Mouse (Mus musculus) stomach, postnatal 0 days (tissue): ENCODE measurements around the gene Stac2.

Experiments
- CTCF ChIP-seq: IDR thresholded peaks from 2 replicates; pipeline ENCODE4 v1.5.1; 2016; ENCODE audit warnings: antibody characterized with exemption, low read depth, mild to moderate bottlenecking, moderate library complexity
- EP300 ChIP-seq: optimal IDR thresholded peaks from 2 replicates; pipeline ENCODE3; 2016; ENCODE audit warnings: antibody characterized with exemption

DNA sequence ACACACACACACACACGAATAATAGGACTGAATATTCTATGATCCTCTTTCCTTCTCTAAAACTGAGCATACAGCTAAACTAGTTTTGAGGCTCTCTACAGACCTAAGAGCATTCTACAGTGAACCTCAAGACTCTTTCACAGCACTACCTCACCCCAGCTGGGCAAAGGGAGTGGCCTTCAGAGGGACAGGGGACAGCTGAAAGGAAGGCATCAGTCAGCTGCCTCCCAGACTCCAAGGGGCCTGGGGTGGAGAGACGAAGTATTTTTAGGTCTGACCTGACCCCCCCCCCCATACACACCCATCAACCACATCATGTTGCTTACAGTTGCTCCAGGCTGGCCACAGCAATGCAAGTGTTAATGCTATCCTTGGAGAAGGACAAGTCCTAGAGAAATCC is 32.1 kb downstream of the Stac2 start:
- TF ChIP-seq CTCF (no peak), EP300 (no peak)
